Mouse (Mus musculus): ENCODE data around the gene Dhrs7b. TPM values are rescaled to one million over a fixed set of nuclear protein-coding genes. Genes with fewer than 3 reads are reported as not detected.

Gene Dhrs7b
- polyA plus RNA-seq, 1 experiment, result 3.3 TPM

GRCm38 (mm10) chr11:60836897-60837296, 6.5 kb downstream of the Dhrs7b start:
- TF ChIP-seq FLI1 (IDR thresholded peaks at IDR 0.05; ENCODE audit: low read length) (no peak), GATA1 (IDR thresholded peaks at IDR 0.05; ENCODE audit: borderline replicate concordance, low read length) (no peak)
- Histone ChIP-seq H3K9me3 (no peaks in the 10 kb centered on the region), H3K27me3 (replicated peaks) (no peaks in the 10 kb centered on the region)

GRCm38 (mm10) chr11:60837644-60838406, 7.4 kb downstream of the Dhrs7b start:
- H3K4me1 ChIP-seq, result peaks cover 16% of the 10 kb centered on the region
- no peaks in the 10 kb centered on the region for H3K9me3 ChIP-seq
- peaks cover 44% of the 10 kb centered on the region for H3K36me3 ChIP-seq (replicated peaks; ENCODE audit: low read length)
- no peak overlapping the region for H3K4me3 ChIP-seq (replicated peaks)
- H3K27me3 ChIP-seq (replicated peaks), result no peaks in the 10 kb centered on the region
- TF ChIP-seq FLI1 (IDR thresholded peaks at IDR 0.05; ENCODE audit: low read length), result no peak
- TF ChIP-seq GATA1 (IDR thresholded peaks at IDR 0.05; ENCODE audit: borderline replicate concordance, low read length), result no peak

More at GRCm38 (mm10) chr11:60836897-60837296, 6.5 kb downstream of the Dhrs7b start:
- no peak overlapping the region for H3K4me3 ChIP-seq (replicated peaks)
- H3K4me1 ChIP-seq, result peaks cover 22% of the 10 kb centered on the region
- H3K36me3 ChIP-seq (replicated peaks; ENCODE audit: low read length), result peaks cover 37% of the 10 kb centered on the region

DNA sequence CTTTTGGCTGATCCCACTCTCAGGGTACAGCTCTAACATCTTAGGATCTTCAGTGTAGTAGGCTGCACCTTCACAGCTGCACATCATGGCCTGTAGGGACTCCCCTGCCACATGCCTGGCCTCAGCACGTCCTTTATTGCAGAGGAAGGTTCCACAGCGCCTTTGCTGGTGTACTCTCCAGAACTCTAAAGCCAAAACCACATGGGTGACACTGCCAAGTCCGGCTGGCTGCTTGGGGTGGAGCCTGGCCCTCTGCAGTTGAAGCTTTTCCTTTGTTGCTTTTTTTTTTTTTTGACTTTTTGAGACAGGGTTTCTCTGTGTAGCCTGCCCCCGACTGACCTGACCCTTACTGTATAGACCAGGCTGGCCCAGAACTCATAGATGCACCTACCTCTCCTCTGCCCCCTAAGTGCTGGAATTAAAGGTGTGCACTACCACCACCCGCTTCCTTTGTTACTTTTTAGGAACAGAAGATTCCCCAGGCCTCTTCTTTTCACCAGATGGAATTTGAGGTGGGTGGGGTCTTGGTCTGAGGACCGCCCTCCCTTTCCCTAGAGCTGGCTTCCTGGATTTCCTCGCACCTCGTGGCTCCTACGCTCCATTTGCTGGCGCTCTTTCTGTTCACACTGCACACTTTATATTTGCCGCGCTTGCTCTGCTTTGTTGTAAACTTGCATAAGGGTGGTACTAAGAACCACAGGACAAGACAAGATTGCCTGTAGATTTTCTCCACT, 11.2 kb downstream of the Dhrs7b start:
- Histone ChIP-seq H3K4me3 (replicated peaks) (no peak overlapping the region), H3K4me1 (peaks cover 18% of the 10 kb centered on the region), H3K9me3 (no peaks in the 10 kb centered on the region), H3K27me3 (replicated peaks) (no peaks in the 10 kb centered on the region), H3K36me3 (replicated peaks; ENCODE audit: low read length) (peaks cover 65% of the 10 kb centered on the region)
- TF ChIP-seq FLI1 (IDR thresholded peaks at IDR 0.05; ENCODE audit: low read length), result no peak
- no peak for TF ChIP-seq GATA1 (IDR thresholded peaks at IDR 0.05; ENCODE audit: borderline replicate concordance, low read length)

DNA sequence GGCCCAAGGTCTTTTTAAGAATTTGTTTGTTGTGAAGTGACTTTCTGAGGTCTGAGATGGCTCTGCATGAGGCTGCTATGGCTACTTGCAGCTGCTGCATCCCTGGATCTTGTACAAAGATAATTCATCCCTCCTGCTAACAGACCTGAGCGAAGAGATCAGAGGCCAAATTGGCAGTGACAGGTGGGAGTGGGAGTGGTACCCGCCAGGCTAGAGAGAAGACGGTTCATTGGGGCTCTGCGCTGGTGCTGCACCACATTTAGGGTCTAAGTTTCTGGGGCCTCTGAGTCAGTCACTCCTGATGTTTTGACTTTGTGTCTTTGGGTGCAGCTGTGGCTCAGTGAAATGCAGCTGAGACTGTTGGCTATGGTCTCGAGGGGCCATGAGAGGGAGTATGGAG, 13.0 kb downstream of the Dhrs7b start:
- Histone ChIP-seq H3K36me3 (replicated peaks; ENCODE audit: low read length) (peaks cover 63% of the 10 kb centered on the region), H3K27me3 (replicated peaks) (no peaks in the 10 kb centered on the region), H3K9me3 (no peaks in the 10 kb centered on the region), H3K4me3 (replicated peaks) (no peak overlapping the region), H3K4me1 (peaks cover 18% of the 10 kb centered on the region)
- TF ChIP-seq GATA1 (IDR thresholded peaks at IDR 0.05; ENCODE audit: borderline replicate concordance, low read length), result no peak
- no peak for TF ChIP-seq FLI1 (IDR thresholded peaks at IDR 0.05; ENCODE audit: low read length)

GRCm38 (mm10) chr11:60845415-60845814, 15.0 kb downstream of the Dhrs7b start:
- Histone ChIP-seq H3K4me1 (peaks cover 18% of the 10 kb centered on the region), H3K9me3 (no peaks in the 10 kb centered on the region), H3K27me3 (replicated peaks) (no peaks in the 10 kb centered on the region), H3K4me3 (replicated peaks) (no peak overlapping the region), H3K36me3 (replicated peaks; ENCODE audit: low read length) (peaks cover 69% of the 10 kb centered on the region)
- TF ChIP-seq GATA1 (IDR thresholded peaks at IDR 0.05; ENCODE audit: borderline replicate concordance, low read length), result no peak
- TF ChIP-seq FLI1 (IDR thresholded peaks at IDR 0.05; ENCODE audit: low read length), result no peak

DNA sequence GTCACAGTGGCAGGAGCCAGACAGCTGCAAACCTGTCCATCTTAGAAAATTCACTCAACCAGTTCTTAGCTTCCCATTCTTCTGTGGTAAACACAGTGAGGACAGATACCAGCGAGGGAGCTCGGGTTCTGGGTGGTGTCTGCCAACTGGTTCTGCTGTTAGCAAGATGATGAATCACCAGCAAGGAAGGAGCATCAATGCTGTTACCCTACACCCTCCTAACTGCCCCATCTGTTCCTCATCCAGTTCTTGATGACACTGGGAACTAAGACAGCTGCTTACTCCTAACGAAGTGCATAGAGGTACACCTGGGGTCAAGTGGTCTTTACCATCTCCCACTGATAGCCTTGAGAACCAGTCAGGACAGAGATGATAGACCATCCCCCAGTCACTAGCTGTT, 26.2 kb downstream of the Dhrs7b start:
- no peak overlapping the region for H3K4me3 ChIP-seq (replicated peaks)
- H3K9me3 ChIP-seq, result no peaks in the 10 kb centered on the region
- TF ChIP-seq FLI1 (IDR thresholded peaks at IDR 0.05; ENCODE audit: low read length) (no peak), GATA1 (IDR thresholded peaks at IDR 0.05; ENCODE audit: borderline replicate concordance, low read length) (no peak)

DNA sequence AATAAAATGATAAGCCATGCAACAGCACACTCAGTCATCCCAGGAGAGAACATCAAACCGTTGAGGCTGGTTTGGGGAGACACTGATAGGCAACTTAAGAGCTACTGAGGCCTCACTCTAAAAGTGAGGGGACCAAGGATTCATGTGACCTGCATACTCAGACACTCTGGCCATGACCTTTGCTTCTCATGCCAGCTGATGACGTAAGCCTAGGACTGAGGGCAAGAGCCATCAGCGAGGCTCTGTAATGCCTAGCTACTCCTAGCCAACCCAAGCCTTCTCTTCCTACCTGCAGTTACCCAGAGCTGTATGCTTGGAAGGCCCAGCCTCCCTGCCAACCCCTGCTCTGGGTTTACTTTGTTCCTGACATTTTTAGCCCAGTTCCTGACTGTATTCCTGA, 31.6 kb downstream of the Dhrs7b start:
- Histone ChIP-seq H3K36me3 (replicated peaks; ENCODE audit: low read length) (peaks cover 94% of the 10 kb centered on the region), H3K4me3 (replicated peaks) (no peak overlapping the region), H3K27me3 (replicated peaks) (no peaks in the 10 kb centered on the region), H3K4me1 (peaks cover 26% of the 10 kb centered on the region), H3K9me3 (no peaks in the 10 kb centered on the region)
- TF ChIP-seq FLI1 (IDR thresholded peaks at IDR 0.05; ENCODE audit: low read length) (no peak), GATA1 (IDR thresholded peaks at IDR 0.05; ENCODE audit: borderline replicate concordance, low read length) (no peak)

More for the DNA sequence above, 26.2 kb downstream of the Dhrs7b start:
- peaks cover 7% of the 10 kb centered on the region for H3K4me1 ChIP-seq
- H3K36me3 ChIP-seq (replicated peaks; ENCODE audit: low read length), result peaks cover 91% of the 10 kb centered on the region
- no peaks in the 10 kb centered on the region for H3K27me3 ChIP-seq (replicated peaks)

- TF ChIP-seq FLI1 (IDR thresholded peaks at IDR 0.05; ENCODE audit: low read length) (no peak), GATA1 (IDR thresholded peaks at IDR 0.05; ENCODE audit: borderline replicate concordance, low read length) (no peak)
- Histone ChIP-seq H3K4me3 (replicated peaks) (no peak overlapping the region), H3K27me3 (replicated peaks) (no peaks in the 10 kb centered on the region), H3K4me1 (peaks cover 37% of the 10 kb centered on the region), H3K36me3 (replicated peaks; ENCODE audit: low read length) (peaks cover 94% of the 10 kb centered on the region), H3K9me3 (no peaks in the 10 kb centered on the region)
Observed at GRCm38 (mm10) chr11:60863196-60863595, 32.8 kb downstream of the Dhrs7b start.

GRCm38 (mm10) chr11:60864166-60864565, 33.7 kb downstream of the Dhrs7b start:
- Histone ChIP-seq H3K9me3 (no peaks in the 10 kb centered on the region), H3K4me1 (peaks cover 43% of the 10 kb centered on the region), H3K27me3 (replicated peaks) (no peaks in the 10 kb centered on the region), H3K36me3 (replicated peaks; ENCODE audit: low read length) (peaks cover 89% of the 10 kb centered on the region), H3K4me3 (replicated peaks) (no peak overlapping the region)
- TF ChIP-seq FLI1 (IDR thresholded peaks at IDR 0.05; ENCODE audit: low read length) (no peak), GATA1 (IDR thresholded peaks at IDR 0.05; ENCODE audit: borderline replicate concordance, low read length) (no peak)

DNA sequence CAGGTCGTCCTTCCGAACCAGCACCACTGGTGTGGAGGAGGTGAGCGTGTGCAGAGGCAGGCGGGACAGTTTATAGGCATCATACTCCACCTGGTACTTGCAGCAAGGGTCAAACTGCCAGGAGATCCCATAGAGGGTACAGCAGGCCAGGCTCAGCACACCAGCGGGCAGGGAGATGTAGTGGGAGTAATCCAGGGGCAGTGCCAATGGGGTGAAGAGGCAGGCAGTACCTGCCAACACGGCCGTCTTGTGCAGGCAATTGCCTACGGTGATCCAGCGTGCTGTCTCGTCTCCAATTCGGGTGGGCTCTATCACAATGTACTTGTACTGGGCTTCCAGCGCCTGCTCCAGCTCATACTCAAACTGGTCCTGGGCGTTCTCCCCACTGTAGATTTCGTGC, 34.5 kb downstream of the Dhrs7b start:
- H3K36me3 ChIP-seq (replicated peaks; ENCODE audit: low read length), result peaks cover 91% of the 10 kb centered on the region

More for the DNA sequence above, 34.5 kb downstream of the Dhrs7b start:
- no peaks in the 10 kb centered on the region for H3K27me3 ChIP-seq (replicated peaks)
- H3K4me3 ChIP-seq (replicated peaks), result no peak overlapping the region
- no peak for TF ChIP-seq GATA1 (IDR thresholded peaks at IDR 0.05; ENCODE audit: borderline replicate concordance, low read length)
- TF ChIP-seq FLI1 (IDR thresholded peaks at IDR 0.05; ENCODE audit: low read length), result no peak
- H3K4me1 ChIP-seq, result peaks cover 44% of the 10 kb centered on the region
- H3K9me3 ChIP-seq, result no peaks in the 10 kb centered on the region
